Mouse (Mus musculus): ENCODE results near the gene Mvd.

Mvd gene

GRCm38 (mm10) chr8:122443262-122444006, at the start of gene Mvd:
Mvd (minus strand) TSS chr8:122443422.
- peak; percentile 96 for DNase-seq (ENCODE audit: low read depth in 2 of 2, low spot score in 2 of 2)

GRCm38 (mm10) chr8:122488387-122488786, 45.2 kb upstream of the Mvd start:
- no peak for DNase-seq (ENCODE audit: low read depth in 2 of 2, low spot score in 2 of 2)

GRCm38 (mm10) chr8:122484831-122485230, 41.6 kb upstream of the Mvd start:
- DNase-seq (ENCODE audit: low read depth in 2 of 2, low spot score in 2 of 2) = no peak

GRCm38 (mm10) chr8:122483877-122484276, 40.7 kb upstream of the Mvd start:
- no peak for DNase-seq (ENCODE audit: low read depth in 2 of 2, low spot score in 2 of 2)

- DNase-seq (ENCODE audit: low read depth in 2 of 2, low spot score in 2 of 2) = no peak
These were observed 39.2 kb upstream of the Mvd start for GRCm38 (mm10) chr8:122482448-122482847.

GRCm38 (mm10) chr8:122475580-122476320, 32.5 kb upstream of the Mvd start, which contains the start of the genes Rnf166 and Ctu2:
Rnf166 (minus strand) TSS chr8:122476064.
Ctu2 (plus strand) TSS chr8:122476143.
- DNase-seq (ENCODE audit: low read depth in 2 of 2, low spot score in 2 of 2) = peak; percentile 91 to 94

GRCm38 (mm10) chr8:122474951-122475560, 31.8 kb upstream of the Mvd start:
- DNase-seq (ENCODE audit: low read depth in 2 of 2, low spot score in 2 of 2) = peak in 1 of 2 experiments; percentile 24

- DNase-seq (ENCODE audit: low read depth in 2 of 2, low spot score in 2 of 2) = peak; percentile 32 to 56
These were observed 30.7 kb upstream of the Mvd start for GRCm38 (mm10) chr8:122473911-122474421.

GRCm38 (mm10) chr8:122470691-122471090, 27.5 kb upstream of the Mvd start:
- DNase-seq (ENCODE audit: low read depth in 2 of 2, low spot score in 2 of 2) = peak in 1 of 2 experiments; percentile 15

- peak; percentile 20 to 41 for DNase-seq (ENCODE audit: low read depth in 2 of 2, low spot score in 2 of 2)
These were observed 26.7 kb upstream of the Mvd start for GRCm38 (mm10) chr8:122469965-122470364.

- no peak for DNase-seq (ENCODE audit: low read depth in 2 of 2, low spot score in 2 of 2)
These were observed 26.2 kb upstream of the Mvd start for GRCm38 (mm10) chr8:122469407-122469806.

- DNase-seq (ENCODE audit: low read depth in 2 of 2, low spot score in 2 of 2) = no peak
These were observed 24.6 kb upstream of the Mvd start for GRCm38 (mm10) chr8:122467816-122468215.

- DNase-seq (ENCODE audit: low read depth in 2 of 2, low spot score in 2 of 2) = no peak
These were observed 21.8 kb upstream of the Mvd start for GRCm38 (mm10) chr8:122464985-122465384.

- DNase-seq (ENCODE audit: low read depth in 2 of 2, low spot score in 2 of 2) = peak; percentile 66 to 68
These were observed 20.7 kb upstream of the Mvd start for GRCm38 (mm10) chr8:122463651-122464640.

- no peak for DNase-seq (ENCODE audit: low read depth in 2 of 2, low spot score in 2 of 2)
These were observed 19.3 kb upstream of the Mvd start for GRCm38 (mm10) chr8:122462510-122462909.

- DNase-seq (ENCODE audit: low read depth in 2 of 2, low spot score in 2 of 2) = no peak
These were observed 18.4 kb upstream of the Mvd start for GRCm38 (mm10) chr8:122461473-122462148.

GRCm38 (mm10) chr8:122460524-122461472, 17.6 kb upstream of the Mvd start, which contains the start of gene Snai3:
Snai3 (minus strand) TSS chr8:122460733.
- peak; percentile 37 to 50 for DNase-seq (ENCODE audit: low read depth in 2 of 2, low spot score in 2 of 2)

GRCm38 (mm10) chr8:122459990-122460389, 16.8 kb upstream of the Mvd start:
- peak; percentile 42 to 46 for DNase-seq (ENCODE audit: low read depth in 2 of 2, low spot score in 2 of 2)
